Mouse (Mus musculus) ES-E14 (cell line): ENCODE measurements around the gene Nrcam.

Source experiments
- CHD2 ChIP-seq: IDR thresholded peaks from 2 replicates; pipeline ENCODE4 v1.6.1; 2014; ENCODE audit warnings: mild to moderate bottlenecking, low read depth, low read length, inconsistent platforms
- HCFC1 ChIP-seq: IDR thresholded peaks from 2 replicates; pipeline ENCODE4 v1.6.1; 2012; ENCODE audit warnings: low read length, inconsistent platforms, borderline replicate concordance; ENCODE audit not compliant: insufficient read depth
- MAFK ChIP-seq: IDR thresholded peaks from 2 replicates; pipeline ENCODE4 v1.6.1; 2014; ENCODE audit warnings: mild to moderate bottlenecking, low read depth, low read length, inconsistent platforms; ENCODE audit not compliant: insufficient read depth
- ZNF384 ChIP-seq: IDR thresholded peaks from 2 replicates; pipeline ENCODE4 v1.6.1; 2012; ENCODE audit warnings: low read depth, low read length, inconsistent platforms

- TF ChIP-seq MAFK (no peak), CHD2 (no peak), HCFC1 (no peak), ZNF384 (no peak)
These were observed 245.5 kb downstream of the Nrcam start for GRCm38 (mm10) chr12:44574167-44574566.
